Mouse (Mus musculus) urinary bladder, postnatal 10 days (tissue): ENCODE results near the gene Olfr545.
"Not testable (repeated sequence)": the region's sequence is repeated elsewhere in the genome, so short reads cannot be mapped to it uniquely, and the experiment has no call there.

ENCODE experiments used
- DNase-seq: peaks from one replicate; pipeline ENCODE4 v3.0.0; 2022; ENCODE audit warnings: low spot score

Olfr545 gene

GRCm38 (mm10) chr7:102499473-102499872 is at the start of gene Olfr545:
Olfr545 (minus strand) TSS chr7:102499573.
- DNase-seq, result no peak

DNA sequence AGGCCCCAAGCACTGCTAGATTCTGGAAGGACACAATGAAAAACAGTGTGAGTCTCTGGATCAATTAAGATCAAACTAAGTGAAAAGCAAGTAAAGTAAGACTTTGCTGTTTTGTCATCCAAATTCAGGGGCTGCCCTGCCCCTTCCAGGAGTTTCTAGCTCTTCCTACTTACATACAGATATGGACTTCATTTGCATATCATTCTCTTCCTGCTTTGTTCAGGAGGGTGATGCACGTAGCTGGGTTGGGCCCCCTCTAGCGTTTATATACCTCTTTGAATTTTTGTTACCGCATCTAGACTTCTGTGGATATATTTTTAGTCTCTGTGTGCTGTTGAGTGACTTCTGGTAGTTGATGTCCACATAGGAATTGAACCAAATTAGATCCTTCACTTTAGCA is 41.9 kb upstream of the Olfr545 start:
- no peak for DNase-seq

DNA sequence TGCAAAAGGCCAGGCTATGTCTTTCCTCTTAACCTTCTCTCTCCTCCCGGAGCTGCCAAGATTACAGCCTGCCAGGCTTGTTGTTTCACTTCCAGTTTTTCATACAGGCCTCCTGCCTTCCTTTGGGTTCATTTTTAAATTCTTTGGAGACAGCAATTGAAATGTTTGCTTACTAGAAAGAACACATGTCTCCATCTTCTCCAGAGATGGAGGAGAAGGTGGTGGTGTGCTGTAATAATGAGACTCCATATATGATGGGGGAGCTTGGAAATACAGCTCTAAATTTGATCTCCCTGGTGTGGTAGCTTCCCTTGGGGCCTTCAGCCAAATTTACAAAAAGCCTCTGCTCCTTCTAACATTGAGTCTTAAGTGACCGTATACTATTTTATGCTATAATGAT is 41.2 kb upstream of the Olfr545 start, which contains the start of gene Olfr548-ps1:
Olfr548-ps1 (plus strand) TSS at position 301 of the 400 bp plus-strand sequence.
- no peak for DNase-seq

- DNase-seq, result no peak
Measured at GRCm38 (mm10) chr7:102534449-102534848, 35.1 kb upstream of the Olfr545 start, which contains the start of gene Olfr547. Olfr547 (plus strand) TSS chr7:102534749.

DNA sequence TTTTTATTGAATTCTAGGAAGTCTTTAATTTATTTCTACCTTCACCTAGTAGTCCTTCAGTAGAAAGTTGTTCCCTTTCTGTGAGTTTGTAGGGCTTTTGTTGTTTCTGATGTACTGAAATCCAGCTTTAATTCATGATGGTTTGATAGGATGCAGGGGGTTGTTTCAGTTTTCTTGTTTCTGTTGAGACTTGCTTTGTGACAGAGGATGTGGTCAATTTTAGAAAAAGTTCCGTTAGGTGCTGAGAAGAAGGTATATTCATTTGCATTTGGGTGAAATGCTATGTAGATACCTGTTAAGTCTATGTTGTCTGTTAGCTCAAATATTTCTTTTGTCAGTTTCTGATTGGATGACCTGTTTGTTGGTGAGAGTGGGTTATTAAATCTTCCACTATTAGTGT is 29.7 kb upstream of the Olfr545 start:
- no peak for DNase-seq

GRCm38 (mm10) chr7:102517051-102517335 is 17.6 kb upstream of the Olfr545 start:
- no peak for DNase-seq

GRCm38 (mm10) chr7:102516261-102517050 is 17.1 kb upstream of the Olfr545 start:
- no peak for DNase-seq

- no peak for DNase-seq
Measured at GRCm38 (mm10) chr7:102514144-102514543, 14.8 kb upstream of the Olfr545 start.

DNA sequence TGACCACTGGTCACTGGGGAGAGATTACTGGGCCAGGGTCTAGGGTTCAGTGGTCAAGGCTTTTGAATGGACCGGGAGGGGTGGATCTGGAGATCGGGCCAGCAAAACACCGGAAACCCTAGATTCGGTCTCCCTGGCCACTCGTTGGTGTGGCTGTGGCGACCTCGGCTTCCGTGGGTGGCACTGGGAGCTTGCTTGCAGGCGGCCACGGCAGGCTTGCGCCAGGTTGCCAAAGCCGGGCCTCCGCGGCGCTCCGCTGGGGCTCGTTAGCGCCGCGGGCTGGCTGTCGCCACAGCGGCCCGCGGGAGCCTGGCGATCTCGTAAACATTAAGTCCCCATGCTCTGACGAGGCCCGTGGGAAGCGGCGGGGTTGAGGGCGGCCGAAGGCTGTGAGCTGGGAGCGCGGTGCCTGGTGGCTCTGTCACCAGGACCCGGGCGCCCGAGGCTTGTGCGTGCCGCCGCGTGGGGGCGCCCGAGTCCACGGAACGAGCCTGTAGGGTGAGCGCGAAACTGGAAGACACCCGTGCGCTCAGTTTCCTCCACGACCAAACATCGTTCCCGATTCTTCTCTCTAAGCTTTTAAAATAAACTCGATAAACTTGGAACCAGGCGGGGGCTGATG is 13.6 kb upstream of the Olfr545 start:
- peak; percentile 49 for DNase-seq

DNA sequence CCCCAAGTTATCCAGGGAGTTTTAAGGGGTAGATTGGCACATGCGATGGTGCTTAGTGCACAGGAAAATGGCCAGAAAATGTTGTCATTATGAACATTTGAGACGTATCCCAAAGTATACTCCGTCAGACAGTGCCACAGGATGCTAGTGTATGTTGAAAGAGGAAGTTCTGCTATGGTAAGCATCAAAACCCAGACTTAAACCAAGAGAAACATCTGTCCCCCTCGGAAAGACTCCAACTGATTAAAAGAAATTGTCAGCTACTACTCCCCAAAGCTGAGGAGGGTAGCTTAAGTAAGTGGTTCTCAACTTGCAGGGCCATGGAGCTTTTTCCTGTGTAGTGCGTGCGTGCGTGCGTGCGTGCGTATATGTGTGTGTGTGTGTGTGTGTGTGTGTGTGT is 12.6 kb upstream of the Olfr545 start:
- no peak for DNase-seq

DNA sequence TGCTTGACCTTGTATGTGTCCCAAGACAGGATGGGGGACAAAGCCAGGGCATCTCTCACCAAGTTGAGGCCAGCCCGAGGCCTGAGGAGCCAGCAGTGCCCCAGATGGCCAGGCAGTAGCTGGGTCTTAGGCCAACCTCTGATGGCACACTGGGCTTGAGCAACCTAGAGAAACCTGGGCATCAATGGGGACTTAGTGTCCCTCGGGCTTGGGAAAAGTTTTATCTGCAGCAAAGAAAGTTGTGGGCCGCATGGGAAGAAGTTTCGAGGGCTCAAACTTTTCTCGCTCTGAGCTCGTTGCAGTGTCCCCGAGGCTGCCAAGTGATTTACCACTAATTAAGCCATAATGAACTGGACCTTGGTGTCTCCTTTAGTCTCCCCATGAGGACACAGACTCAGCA is 10.4 kb upstream of the Olfr545 start:
- no peak for DNase-seq

- no peak for DNase-seq
Measured at GRCm38 (mm10) chr7:102508666-102509065, 9.3 kb upstream of the Olfr545 start.

DNA sequence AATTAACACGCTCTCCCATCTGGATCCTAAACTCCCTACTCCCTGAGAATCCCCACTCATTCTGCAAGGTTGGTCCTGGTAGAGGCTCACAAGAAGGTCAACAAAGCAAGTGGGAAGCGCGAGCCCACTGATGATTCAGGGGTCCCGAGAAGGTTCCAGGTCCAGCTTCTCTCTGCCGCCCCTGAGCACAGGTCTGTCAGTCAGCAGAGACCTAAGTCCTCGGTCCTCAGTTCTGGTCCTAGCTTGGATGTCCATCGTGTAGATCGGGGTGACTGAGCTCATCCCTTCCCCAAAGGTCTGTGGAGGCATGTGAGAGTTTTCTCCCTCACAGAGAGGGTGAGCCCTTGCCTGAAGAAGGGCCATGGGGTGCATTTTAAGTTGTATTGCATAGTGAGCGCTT is 8.7 kb upstream of the Olfr545 start:
- DNase-seq, result no peak

DNA sequence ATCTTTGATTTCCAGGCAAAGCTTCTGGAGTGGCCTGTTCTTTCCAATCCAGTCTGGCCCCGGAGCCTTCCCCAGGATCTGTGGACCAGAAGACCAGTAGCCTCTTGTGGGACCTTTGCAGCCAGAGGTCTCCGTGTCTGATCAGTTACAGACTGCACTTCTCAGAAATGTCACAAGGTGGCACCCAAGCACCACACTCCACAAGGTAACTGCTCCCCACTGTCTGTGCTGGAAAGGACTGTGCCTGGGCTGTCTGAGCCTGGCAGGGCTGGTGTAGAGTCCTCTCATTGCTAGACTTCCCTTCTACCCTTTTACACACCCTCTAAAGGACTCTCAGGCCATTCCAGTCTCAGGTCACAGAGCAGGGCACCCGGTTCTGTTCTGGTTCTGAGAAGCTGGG is 7.5 kb upstream of the Olfr545 start:
- no peak for DNase-seq

GRCm38 (mm10) chr7:102501986-102502385 is 2.6 kb upstream of the Olfr545 start:
- DNase-seq, result no peak

GRCm38 (mm10) chr7:102494416-102494815 is 5.0 kb downstream of the Olfr545 start:
- not testable (repeated sequence) for DNase-seq

DNA sequence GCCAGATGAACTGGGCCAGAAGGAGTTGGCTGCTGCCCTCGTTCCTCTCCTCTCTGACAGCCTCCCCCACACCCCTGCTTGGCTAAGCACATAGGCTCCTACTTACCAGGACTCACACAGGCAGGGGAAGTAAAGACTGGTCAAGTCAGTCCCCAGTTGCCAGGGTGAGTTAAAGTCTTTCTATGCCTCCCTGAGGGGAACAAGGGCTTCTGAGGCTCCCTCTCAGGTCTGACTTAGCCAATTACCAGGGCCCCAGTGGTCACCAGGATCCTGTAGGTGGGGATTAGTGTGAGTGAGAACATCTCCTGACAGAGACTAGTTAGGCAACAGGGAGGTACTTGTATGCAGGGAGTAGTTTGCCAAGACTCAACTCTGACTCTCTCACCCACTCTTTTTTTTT is 11.2 kb downstream of the Olfr545 start, which contains the start of gene Olfr544:
Olfr544 (minus strand) TSS at position 153 of the 400 bp plus-strand sequence.
- no peak for DNase-seq

DNA sequence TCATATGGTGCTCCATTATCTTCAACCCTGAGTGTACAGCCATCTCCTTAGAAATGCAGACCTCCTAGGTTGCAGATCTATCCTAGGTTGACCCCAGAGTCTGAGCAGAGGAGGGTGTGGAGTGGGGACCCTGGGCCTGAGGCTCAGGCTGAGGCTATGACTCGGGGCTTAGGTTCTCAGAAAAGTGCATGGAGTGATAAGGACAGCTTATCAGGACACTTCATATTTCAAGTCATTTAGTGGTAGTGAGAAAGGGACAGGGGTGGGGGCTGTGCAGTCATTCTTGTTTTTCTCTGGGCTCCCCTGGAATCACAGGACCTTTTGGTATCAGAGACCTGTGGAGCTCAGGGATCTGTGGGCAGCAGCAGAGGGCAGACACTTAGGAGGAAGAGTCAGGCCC is 13.3 kb downstream of the Olfr545 start:
- DNase-seq, result no peak

- DNase-seq, result not testable (repeated sequence)
Measured at GRCm38 (mm10) chr7:102484766-102485165, 14.6 kb downstream of the Olfr545 start.

- no peak for DNase-seq
Measured at GRCm38 (mm10) chr7:102483665-102484064, 15.7 kb downstream of the Olfr545 start.

DNA sequence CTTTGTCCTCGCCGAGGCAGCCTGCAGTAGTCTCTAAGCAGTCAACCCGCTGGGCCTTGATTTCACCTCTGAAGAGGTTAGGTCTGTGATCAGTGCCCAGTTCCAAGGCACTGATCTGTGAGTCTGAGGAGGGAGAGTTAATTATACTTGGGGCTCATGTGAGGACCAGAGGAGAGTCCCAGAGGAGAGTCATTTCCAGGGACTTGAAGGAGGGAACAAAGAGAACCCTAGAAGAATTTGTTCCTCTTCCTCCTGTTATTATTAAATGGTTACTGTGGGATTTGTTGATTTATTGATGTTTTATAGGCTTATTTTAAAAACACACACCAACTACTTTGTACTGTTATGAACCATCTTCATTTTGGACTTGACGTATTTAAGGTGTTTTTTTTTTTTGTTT is 17.8 kb downstream of the Olfr545 start, which contains the start of gene Olfr543:
Olfr543 (minus strand) TSS at position 101 of the 400 bp plus-strand sequence.
- DNase-seq, result no peak

DNA sequence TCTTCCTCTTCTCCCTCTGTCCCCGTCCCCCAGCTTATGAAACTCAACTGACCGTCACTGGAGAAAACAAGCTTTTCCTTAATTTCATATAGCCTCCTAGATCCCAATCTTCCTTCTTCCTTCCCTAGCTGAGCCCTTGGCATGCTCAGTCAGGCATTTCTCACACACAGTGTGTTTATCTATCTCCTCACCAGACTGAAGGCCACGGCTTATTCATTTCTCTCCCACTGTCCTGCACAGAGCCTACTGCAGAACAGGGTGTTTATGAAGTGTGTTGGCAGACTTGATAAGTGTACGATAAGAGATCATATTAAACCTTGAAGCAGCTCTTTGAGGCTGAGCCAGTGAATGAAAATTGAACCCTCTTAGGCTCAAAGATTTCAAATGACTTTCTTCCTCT is 18.6 kb downstream of the Olfr545 start:
- no peak for DNase-seq

GRCm38 (mm10) chr7:102479368-102480078 is 19.9 kb downstream of the Olfr545 start:
- DNase-seq, result no peak
